Mouse (Mus musculus): ENCODE data around the gene Olfr78.

Gene Olfr78

GRCm38 (mm10) chr7:102759266-102759665 lies at the start of gene Olfr78, which contains the start of gene Olfr560:
Gene Olfr78, minus strand, starts transcription at chr7:102759471.
Gene Olfr560, minus strand, starts transcription at chr7:102759366.
- DNase-seq (ENCODE audit: extremely low spot score) = no peak

GRCm38 (mm10) chr7:102803180-102803579 lies 43.9 kb upstream of the Olfr78 start, which contains the start of gene Olfr564:
Gene Olfr564, plus strand, starts transcription at chr7:102803480.
- DNase-seq (ENCODE audit: extremely low spot score) = no peak

DNA sequence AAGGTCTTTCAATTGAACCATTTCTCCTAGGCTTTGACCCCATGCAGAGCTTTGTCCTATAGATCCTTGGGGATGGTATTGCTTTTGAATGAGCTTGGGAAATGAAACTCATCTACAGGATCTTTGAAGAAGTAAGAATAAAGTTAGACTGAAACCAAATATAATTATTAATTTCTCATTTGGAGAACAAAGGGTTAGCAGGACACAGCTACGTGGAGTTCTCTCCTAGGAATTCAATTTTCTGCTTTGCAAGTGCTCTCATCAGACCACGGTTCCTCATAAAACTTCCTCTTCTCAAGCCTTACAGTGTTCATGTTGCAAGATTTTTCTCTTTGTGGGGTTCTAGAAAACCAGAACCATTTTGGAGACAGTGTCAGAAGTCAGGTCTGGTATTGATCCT lies 11.7 kb upstream of the Olfr78 start, which contains the start of gene Olfr561:
Olfr561 (plus strand) TSS at position 301 of the 400 bp plus-strand sequence.
- no peak for DNase-seq (ENCODE audit: extremely low spot score)

- no peak for DNase-seq (ENCODE audit: extremely low spot score)
Measured at GRCm38 (mm10) chr7:102752086-102752485, 7.2 kb downstream of the Olfr78 start.

- no peak for DNase-seq (ENCODE audit: extremely low spot score)
Measured at GRCm38 (mm10) chr7:102737705-102738104, 21.6 kb downstream of the Olfr78 start.

DNA sequence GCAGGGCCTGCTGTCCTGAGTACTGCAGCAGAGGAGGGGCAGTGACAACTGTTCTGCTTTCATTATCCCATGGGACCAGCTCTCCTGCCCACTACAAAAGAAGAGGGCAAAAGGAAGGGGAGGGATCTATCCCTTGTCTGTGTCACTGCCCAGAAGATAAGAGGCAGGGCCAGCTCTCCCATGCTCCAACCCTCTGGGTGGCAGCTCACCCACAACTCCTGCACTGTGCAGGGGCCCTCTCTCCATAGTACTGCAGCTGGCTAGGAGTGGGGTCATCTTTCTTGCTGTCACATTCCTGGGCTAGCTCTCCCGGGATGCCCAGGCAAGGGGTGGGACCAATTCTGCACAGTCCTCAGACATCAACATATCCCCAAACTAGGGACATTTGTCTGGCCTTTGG lies 25.5 kb downstream of the Olfr78 start:
- no peak for DNase-seq (ENCODE audit: extremely low spot score)

DNA sequence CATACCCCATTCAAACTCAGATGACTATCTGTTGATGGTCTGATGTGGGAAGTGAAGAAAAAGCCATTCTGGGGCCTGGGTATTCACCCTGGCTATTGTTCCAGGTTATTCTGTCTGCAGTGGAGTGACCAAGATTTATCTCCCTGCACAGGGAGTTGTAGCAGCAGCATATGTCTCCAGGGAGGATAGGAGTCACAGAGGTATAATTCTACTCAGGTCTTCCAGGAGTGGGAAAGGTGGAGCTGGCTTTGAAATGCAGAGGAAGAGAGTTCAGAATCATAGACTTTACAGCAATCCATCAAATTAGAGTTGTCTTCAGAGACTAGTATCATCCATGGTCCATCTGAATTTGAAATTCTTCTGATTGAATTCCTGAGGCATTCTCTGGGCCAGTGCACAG lies 31.9 kb downstream of the Olfr78 start, which contains the start of gene Olfr559:
Olfr559 (minus strand) TSS at position 101 of the 400 bp plus-strand sequence.
- no peak for DNase-seq (ENCODE audit: extremely low spot score)

DNA sequence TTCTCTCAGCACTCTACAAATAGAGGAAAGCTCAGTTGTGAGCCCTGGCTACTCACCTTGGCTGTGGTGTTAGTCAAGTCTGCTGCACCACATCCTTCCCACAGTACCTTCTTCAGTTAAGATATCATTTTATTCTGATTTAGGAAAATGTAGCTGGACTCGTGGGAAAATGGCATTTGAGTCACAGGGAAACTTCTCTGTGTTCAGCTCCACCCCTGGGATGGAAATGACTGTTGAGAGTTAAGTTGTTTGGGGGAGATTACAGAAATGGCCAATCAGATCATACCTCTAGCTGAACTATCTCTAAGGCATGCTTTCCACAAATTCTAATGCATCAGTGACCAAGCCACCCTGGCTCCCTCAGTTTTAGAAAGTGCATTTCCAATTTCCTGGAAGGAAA lies 40.3 kb downstream of the Olfr78 start, which contains the start of gene Olfr33:
Olfr33 (minus strand) TSS at position 101 of the 400 bp plus-strand sequence.
- no peak for DNase-seq (ENCODE audit: extremely low spot score)

DNA sequence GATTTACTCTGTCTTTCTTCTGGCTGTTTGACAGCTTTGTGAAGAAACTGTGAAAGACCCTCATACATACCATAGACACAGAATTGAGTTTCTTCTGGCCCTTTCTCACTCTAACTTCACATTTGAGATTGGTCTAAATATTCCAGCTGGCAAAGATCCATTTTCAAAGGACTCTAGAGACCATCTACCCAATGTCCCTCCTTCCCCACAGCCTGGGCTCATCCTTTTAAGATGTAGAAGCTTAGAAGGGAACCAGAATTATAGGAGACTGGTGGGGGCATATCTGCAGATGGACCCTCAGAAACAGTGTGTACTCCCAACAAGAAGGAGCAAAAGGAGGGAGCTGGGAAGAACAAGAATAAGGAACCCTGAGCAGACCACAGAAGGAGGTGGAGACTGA lies 57.4 kb downstream of the Olfr78 start, which contains the start of gene Olfr558:
Olfr558 (plus strand) TSS at position 301 of the 400 bp plus-strand sequence.
- DNase-seq (ENCODE audit: extremely low spot score) = no peak

DNA sequence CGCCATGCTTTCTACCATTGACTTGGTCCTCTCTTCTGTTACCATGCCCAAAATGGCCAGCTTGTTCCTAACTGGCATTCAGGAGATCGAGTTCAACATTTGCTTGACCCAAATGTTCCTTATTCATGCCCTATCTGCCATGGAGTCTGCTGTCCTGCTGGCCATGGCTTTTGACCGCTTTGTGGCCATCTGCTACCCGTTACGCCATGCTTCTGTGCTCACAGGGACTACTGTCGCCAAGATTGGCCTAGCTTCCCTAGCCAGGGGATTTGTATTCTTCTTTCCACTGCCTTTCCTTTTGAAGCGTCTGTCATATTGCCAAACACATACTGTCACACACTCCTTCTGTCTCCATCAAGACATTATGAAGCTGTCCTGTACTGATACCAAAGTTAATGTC lies 60.8 kb downstream of the Olfr78 start:
- DNase-seq (ENCODE audit: extremely low spot score) = no peak

- peak; percentile 37 for DNase-seq (ENCODE audit: extremely low spot score)
Measured at GRCm38 (mm10) chr7:102695358-102696125, 63.7 kb downstream of the Olfr78 start, which contains the start of gene Olfr557. Gene Olfr557, plus strand, starts transcription at chr7:102695910.

All from embryo, embryonic 9.5 days (tissue).